Mouse (Mus musculus) thymus, adult 2 months (tissue): ENCODE results near the gene Ankrd39. TPM values are rescaled to one million over a fixed set of nuclear protein-coding genes. Genes with fewer than 3 reads are reported as not detected.

ENCODE experiments used
- DNase-seq: peaks from one replicate; pipeline ENCODE4 v3.0.0; 2021
- H3K27ac ChIP-seq: fragments of 200-500 bp; 2 replicates; pipeline ENCODE4 v1.5.1; 2012; ENCODE audit warnings: low read length, control low read depth; ENCODE audit not compliant: control insufficient read depth, insufficient read depth
- H3K27me3 ChIP-seq: fragments of 200-500 bp; 2 replicates; pipeline ENCODE4 v1.6.1; 2012; ENCODE audit warnings: mild to moderate bottlenecking, low read length, moderate library complexity, mixed read lengths; ENCODE audit not compliant: control insufficient read depth, insufficient read depth
- H3K36me3 ChIP-seq: fragments of 200-500 bp; 2 replicates; pipeline ENCODE4 v1.6.1; 2012; ENCODE audit warnings: mild to moderate bottlenecking, low read length, moderate library complexity; ENCODE audit not compliant: control insufficient read depth, insufficient read depth
- H3K4me1 ChIP-seq: fragments of 200-500 bp; replicated peaks from 2 replicates; pipeline ENCODE4 v1.6.1; 2012; ENCODE audit warnings: low read length; ENCODE audit not compliant: control insufficient read depth, insufficient read depth
- H3K4me3 ChIP-seq: fragments of 200-500 bp; 2 replicates; pipeline ENCODE4 v1.5.1; 2012; ENCODE audit warnings: mild to moderate bottlenecking, low read length, control low read depth, moderate library complexity; ENCODE audit not compliant: control insufficient read depth, insufficient read depth
- CTCF ChIP-seq: fragments of 200-500 bp; IDR thresholded peaks from 2 replicates; pipeline ENCODE4 v1.5.1; 2012; ENCODE audit warnings: mild to moderate bottlenecking, control low read depth, low read length, moderate library complexity, borderline replicate concordance; ENCODE audit not compliant: control insufficient read depth, poor library complexity, insufficient read depth; ENCODE audit errors: extremely low read depth
- POLR2A ChIP-seq: fragments of 200-500 bp; IDR thresholded peaks from 2 replicates; pipeline ENCODE4 v1.6.1; 2012; ENCODE audit warnings: mild to moderate bottlenecking, low read length, control low read depth, moderate library complexity; ENCODE audit not compliant: control insufficient read depth, poor library complexity, insufficient read depth; ENCODE audit errors: extremely low read depth
- WGBS: fragments of 180-500 bp; shearing (Covaris S2); methylation state at CpG from one replicate; pipeline ENCODE4 v1.1.7; 2018; 5-methylcytosine and 5-hydroxymethylcytosine counted together
- polyA plus RNA-seq: library from polyadenylated mRNA; depleted of rRNA; stranded (reverse); fragments of >200 nt; gene quantifications from 2 replicates; pipeline ENCODE4 v1.2.3, GENCODE M21; 2012

Gene Ankrd39
- polyA plus RNA-seq, 1 experiment, result 48.4 TPM

DNA sequence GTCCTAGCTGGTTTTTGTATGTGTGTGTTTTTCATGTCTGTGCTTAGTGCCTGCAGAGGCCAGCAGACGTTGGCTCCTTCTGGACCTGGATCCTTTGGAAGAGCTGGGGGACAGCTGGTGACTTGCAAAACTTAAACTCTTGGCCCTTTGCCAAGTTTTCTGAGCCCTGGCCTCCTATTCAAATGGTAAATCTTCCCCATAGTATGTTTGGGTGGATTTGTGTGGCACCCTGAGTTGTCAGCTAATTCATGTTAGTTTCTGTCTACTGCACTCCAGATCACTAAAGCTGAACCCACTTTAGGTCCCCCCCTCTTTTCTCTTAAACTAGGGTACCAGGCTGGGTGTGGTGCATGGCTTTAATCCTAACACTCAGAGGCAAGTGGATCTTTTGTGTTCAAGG, 18.9 kb downstream of the Ankrd39 start:
- no peaks in the 10 kb centered on the region for H3K27me3 ChIP-seq
- 88% methylated on average over 1 of the region's 1 CpGs for WGBS
- no peak overlapping the region for H3K4me3 ChIP-seq
- no peak for TF ChIP-seq CTCF
- no peak for TF ChIP-seq POLR2A
- DNase-seq, result no peak
- no peak overlapping the region for H3K27ac ChIP-seq
- H3K36me3 ChIP-seq, result peaks cover 23% of the 10 kb centered on the region; the same call in 1 of the 2 replicates
- no peaks in the 10 kb centered on the region for H3K4me1 ChIP-seq

DNA sequence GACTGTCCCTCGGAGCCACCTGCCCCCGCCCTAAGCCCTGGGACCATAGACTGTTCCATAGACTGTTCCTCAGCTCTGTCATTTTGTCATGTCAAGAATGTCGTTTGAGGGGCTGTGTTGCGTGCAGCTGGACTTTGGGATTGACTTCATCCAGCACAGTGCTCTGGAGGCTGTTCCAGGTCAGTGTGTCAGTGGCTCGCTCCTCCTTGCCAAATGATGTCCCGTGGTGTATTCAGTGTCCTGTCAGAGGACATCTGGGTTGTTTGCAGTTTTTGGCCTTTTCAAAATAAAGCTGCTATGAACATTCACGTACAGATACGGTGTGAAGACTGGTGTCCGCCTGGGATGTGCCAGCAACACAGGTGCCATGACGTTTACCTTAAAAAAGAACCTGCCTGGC, 20.3 kb downstream of the Ankrd39 start:
- H3K4me1 ChIP-seq, result no peaks in the 10 kb centered on the region
- no peak overlapping the region for H3K4me3 ChIP-seq
- peaks cover 28% of the 10 kb centered on the region; the same call in 1 of the 2 replicates for H3K36me3 ChIP-seq
- no peak for DNase-seq
- TF ChIP-seq POLR2A, result no peak
- TF ChIP-seq CTCF, result no peak
- WGBS, result 98% methylated on average over 10 of the region's 10 CpGs
- H3K27ac ChIP-seq, result no peak overlapping the region
- H3K27me3 ChIP-seq, result no peaks in the 10 kb centered on the region

DNA sequence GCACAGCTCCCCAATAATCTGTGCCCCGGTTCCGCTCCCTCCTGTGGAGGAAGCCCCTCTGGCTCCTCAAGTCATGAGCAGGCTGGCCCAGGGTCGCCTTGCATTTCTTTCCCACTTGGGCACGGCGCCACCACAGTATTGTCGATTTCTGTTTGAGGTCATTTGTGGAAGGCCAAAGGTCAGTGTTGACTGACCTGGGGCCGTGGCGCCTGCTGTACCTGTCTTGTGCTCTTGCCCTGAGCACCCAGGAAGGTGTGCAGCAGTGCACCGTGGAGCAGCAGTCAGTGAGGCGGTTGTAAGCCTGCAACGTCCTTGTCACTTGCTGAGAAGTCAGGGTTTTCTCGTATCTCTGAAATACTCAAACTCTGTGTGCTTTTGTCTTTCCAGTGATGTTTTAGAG, 21.5 kb downstream of the Ankrd39 start:
- no peak for DNase-seq
- TF ChIP-seq POLR2A (no peak), CTCF (no peak)
- Histone ChIP-seq H3K36me3 (peaks cover 38% of the 10 kb centered on the region), H3K27ac (no peak overlapping the region), H3K4me3 (no peak overlapping the region), H3K4me1 (no peaks in the 10 kb centered on the region), H3K27me3 (no peaks in the 10 kb centered on the region)
- WGBS, result 95% methylated on average over 12 of the region's 12 CpGs

DNA sequence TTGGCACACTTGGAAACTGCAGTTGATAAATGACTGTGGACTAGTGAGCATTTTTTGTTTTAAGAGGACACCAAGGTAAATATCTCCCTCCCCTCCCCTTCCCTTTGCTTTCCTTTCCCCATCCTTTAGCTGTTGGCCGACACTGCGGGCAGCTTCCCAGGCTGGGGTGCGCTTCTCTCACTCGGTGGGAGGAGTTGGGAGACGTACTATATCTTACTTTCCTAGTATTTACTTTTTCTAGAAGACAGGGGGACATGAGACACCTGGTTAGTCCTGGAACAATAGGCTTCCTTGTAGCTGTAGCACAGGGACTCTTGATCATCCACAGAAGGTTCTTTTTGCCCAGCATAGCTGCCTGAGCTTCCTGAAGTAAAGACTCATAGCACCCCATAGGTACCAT, 23.2 kb downstream of the Ankrd39 start:
- no peak overlapping the region for H3K4me3 ChIP-seq
- no peak for DNase-seq
- TF ChIP-seq CTCF (no peak), POLR2A (no peak)
- over 99% methylated on average over 5 of the region's 5 CpGs for WGBS
- H3K27me3 ChIP-seq, result no peaks in the 10 kb centered on the region
- peaks cover 52% of the 10 kb centered on the region for H3K36me3 ChIP-seq
- no peaks in the 10 kb centered on the region for H3K4me1 ChIP-seq
- no peak overlapping the region for H3K27ac ChIP-seq

DNA sequence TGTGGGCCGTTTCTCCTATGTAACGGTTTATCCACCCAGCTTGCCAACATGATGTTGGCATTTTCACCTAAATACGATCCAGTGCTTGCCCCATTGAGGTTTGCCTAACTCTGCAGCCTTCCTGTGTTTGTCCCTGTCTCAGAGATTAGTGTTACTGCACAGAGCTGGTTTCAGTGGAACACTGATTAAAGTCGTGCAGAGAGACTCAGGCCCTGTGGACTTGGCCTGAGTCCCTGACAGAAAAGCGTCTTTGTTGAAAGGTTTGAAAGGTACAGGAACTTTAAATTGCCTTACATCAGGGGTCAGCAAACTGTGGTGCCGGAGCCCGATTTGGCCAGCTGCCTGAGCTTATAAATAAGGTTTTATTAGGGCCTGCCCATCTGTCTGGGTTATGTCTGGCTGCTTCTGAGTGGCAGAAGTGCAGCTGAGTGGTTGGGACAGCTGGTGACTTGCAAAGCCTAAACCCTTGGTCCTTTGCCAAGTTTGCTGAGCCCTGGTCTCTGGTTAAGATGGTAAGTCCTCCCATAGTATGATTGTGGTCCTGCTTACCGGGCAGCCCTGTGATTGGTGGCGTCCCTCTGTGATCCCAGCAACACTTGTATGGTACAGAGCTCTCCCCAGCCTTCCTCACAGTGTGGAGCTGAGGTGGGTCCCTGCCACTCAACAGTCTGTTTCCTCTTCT, 23.8 kb downstream of the Ankrd39 start:
- TF ChIP-seq CTCF (no peak), POLR2A (no peak)
- WGBS, result 96% methylated on average over 9 of the region's 9 CpGs
- no peak for DNase-seq
- Histone ChIP-seq H3K27ac (no peak overlapping the region), H3K27me3 (no peaks in the 10 kb centered on the region), H3K36me3 (peaks cover 52% of the 10 kb centered on the region), H3K4me1 (no peaks in the 10 kb centered on the region), H3K4me3 (no peak overlapping the region)

DNA sequence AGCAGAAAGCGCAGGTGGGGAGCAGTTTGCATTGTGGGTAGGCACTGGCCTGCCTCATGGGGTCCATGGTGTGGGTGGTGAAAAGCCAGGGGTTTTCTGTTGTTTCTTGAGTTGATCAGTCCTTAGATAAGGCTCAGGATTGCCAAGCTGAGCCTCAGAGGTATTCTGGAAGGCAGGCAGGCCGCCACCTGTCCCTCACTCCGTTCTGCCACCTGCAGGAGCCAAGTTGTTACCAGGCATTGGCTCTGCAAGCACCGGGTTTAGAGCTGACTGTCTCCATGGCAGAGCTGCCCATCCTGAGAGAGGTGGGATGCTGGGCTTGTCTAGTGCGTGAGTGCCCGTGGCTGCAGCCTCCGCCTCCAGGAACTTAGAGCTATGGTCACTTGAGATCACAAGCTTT, 25.0 kb downstream of the Ankrd39 start:
- H3K4me1 ChIP-seq, result no peaks in the 10 kb centered on the region
- WGBS, result 88% methylated on average over 7 of the region's 7 CpGs
- no peaks in the 10 kb centered on the region for H3K27me3 ChIP-seq
- TF ChIP-seq POLR2A, result no peak
- TF ChIP-seq CTCF, result no peak
- peaks cover 52% of the 10 kb centered on the region for H3K36me3 ChIP-seq
- no peak overlapping the region for H3K27ac ChIP-seq
- no peak for DNase-seq
- no peak overlapping the region for H3K4me3 ChIP-seq

DNA sequence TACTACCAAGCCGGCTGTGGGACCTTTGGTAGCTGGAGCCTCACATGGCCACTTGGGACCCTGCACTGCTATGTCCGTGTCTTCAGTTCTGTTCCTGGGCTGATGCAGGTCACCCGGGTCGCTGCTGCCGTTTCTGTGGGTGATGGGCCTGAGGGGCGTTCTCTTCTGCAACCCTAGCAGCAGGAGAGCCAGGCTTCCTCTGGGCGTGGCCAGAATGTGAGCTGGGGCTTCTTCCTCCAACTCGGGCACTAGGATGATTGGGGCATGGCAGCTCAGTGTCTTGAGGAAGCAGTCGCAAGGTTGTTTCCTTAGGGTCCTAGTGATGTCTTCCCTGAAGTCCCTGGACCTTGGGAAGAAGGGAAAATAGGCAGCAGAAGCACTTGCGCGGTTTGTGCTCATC, 27.6 kb downstream of the Ankrd39 start:
- WGBS, result 92% methylated on average over 11 of the region's 11 CpGs
- TF ChIP-seq CTCF, result no peak
- TF ChIP-seq POLR2A, result no peak
- H3K36me3 ChIP-seq, result peaks cover 40% of the 10 kb centered on the region

More for the DNA sequence above, 27.6 kb downstream of the Ankrd39 start:
- Histone ChIP-seq H3K27me3 (no peaks in the 10 kb centered on the region), H3K4me3 (no peak overlapping the region), H3K4me1 (no peaks in the 10 kb centered on the region), H3K27ac (no peak overlapping the region)
- no peak for DNase-seq
